Mouse (Mus musculus) liver, postnatal 0 days (tissue): ENCODE measurements at regions not wholly inside any gene's neighbourhood (a gene's known extent, or its start where the extent isn't known, plus 50 kb on each side); places are given as distances from the start of the nearest gene placed in this dataset.

Experiments used
- ATAC-seq: fragments of 200-750 bp; cut with Nextera tagmentation; 2 replicates; pipeline ENCODE4 v1.8.0; 2017; ENCODE audit warnings: mild to moderate bottlenecking, moderate library complexity
- DNase-seq: peaks from one replicate; pipeline ENCODE4 v3.0.0-alpha.2; 2016
- H3K27ac ChIP-seq: fragments of 300-500 bp; sonication (generic); 2 replicates; pipeline ENCODE4 v1.5.1; 2014; ENCODE audit warnings: antibody characterized with exemption, moderate library complexity, mild to moderate bottlenecking, low read depth
- H3K27me3 ChIP-seq: fragments of 300-500 bp; sonication (generic); 2 replicates; pipeline ENCODE4 v1.6.1; 2014; ENCODE audit warnings: low read length, control low read depth, mixed read lengths; ENCODE audit not compliant: insufficient read depth
- H3K36me3 ChIP-seq: fragments of 300-500 bp; sonication (generic); replicated peaks from 2 replicates; pipeline ENCODE4 v1.6.1; 2014; ENCODE audit warnings: mild to moderate bottlenecking, control low read depth, low read length, moderate library complexity, mixed read lengths; ENCODE audit not compliant: insufficient read depth
- H3K4me1 ChIP-seq: fragments of 300-500 bp; sonication (generic); 2 replicates; pipeline ENCODE4 v1.6.1; 2014; ENCODE audit warnings: antibody characterized with exemption, mild to moderate bottlenecking, control low read depth; ENCODE audit not compliant: insufficient read depth
- H3K4me2 ChIP-seq: fragments of 300-500 bp; sonication (generic); 2 replicates; pipeline ENCODE4 v1.6.1; 2014; ENCODE audit warnings: low read depth, mild to moderate bottlenecking, low read length, moderate library complexity, mixed read lengths
- H3K4me3 ChIP-seq: fragments of 300-500 bp; sonication (generic); 2 replicates; pipeline ENCODE4 v1.5.1; 2014; ENCODE audit warnings: low read depth, low read length
- H3K9ac ChIP-seq: fragments of 300-500 bp; sonication (generic); replicated peaks from 2 replicates; pipeline ENCODE4 v1.6.1; 2014; ENCODE audit warnings: mild to moderate bottlenecking, moderate library complexity
- H3K9me3 ChIP-seq: fragments of 300-500 bp; sonication (generic); 2 replicates; pipeline ENCODE4 v1.6.1; 2016; ENCODE audit warnings: mild to moderate bottlenecking, control low read depth, low read length, mixed read lengths
- CTCF ChIP-seq: sonication (generic); IDR thresholded peaks from 2 replicates; pipeline ENCODE4 v1.5.1; 2016; ENCODE audit warnings: antibody characterized with exemption, low read depth
- EP300 ChIP-seq: IDR thresholded peaks from 2 replicates; pipeline ENCODE4 v1.6.1; 2016; ENCODE audit warnings: antibody characterized with exemption, low read depth, mild to moderate bottlenecking
- WGBS: fragments of 180-500 bp; shearing (Covaris S2); extraction: QIAGEN DNeasy Blood & Tissue Kit; methylation state at CpG from one replicate; pipeline ENCODE4 v1.1.7; 2014; ENCODE audit not compliant: insufficient replicate concordance; 5-methylcytosine and 5-hydroxymethylcytosine counted together

- no peaks in the 10 kb centered on the region for H3K4me1 ChIP-seq
- H3K9me3 ChIP-seq = no peaks in the 10 kb centered on the region
- DNase-seq (no peak), ATAC-seq (no peak)
- WGBS = 31% methylated on average over 3 of the region's 3 CpGs
- no peak overlapping the region for H3K4me2 ChIP-seq
- H3K27ac ChIP-seq = no peak overlapping the region
- no peaks in the 10 kb centered on the region for H3K36me3 ChIP-seq
- H3K9ac ChIP-seq = no peak overlapping the region
- TF ChIP-seq CTCF = no peak
- no peak for TF ChIP-seq EP300
- no peak overlapping the region for H3K4me3 ChIP-seq
- H3K27me3 ChIP-seq = no peaks in the 10 kb centered on the region
Measured at GRCm38 (mm10) chr1:194505826-194506225, 112.2 kb upstream of the Plxna2 start.

- H3K36me3 ChIP-seq = no peaks in the 10 kb centered on the region
- H3K4me3 ChIP-seq = no peak overlapping the region
- no peaks in the 10 kb centered on the region for H3K4me1 ChIP-seq
- no peak overlapping the region for H3K4me2 ChIP-seq
- no peak overlapping the region for H3K9ac ChIP-seq
- ATAC-seq = no peak
- no peaks in the 10 kb centered on the region for H3K27me3 ChIP-seq
- TF ChIP-seq CTCF (no peak), EP300 (no peak)
- H3K9me3 ChIP-seq = no peaks in the 10 kb centered on the region
- DNase-seq = no peak
- H3K27ac ChIP-seq = no peak overlapping the region
Measured at GRCm38 (mm10) chr1:194504207-194504606, 113.8 kb upstream of the Plxna2 start.

- TF ChIP-seq EP300 = no peak
Measured at GRCm38 (mm10) chr1:194503517-194503916, 114.5 kb upstream of the Plxna2 start.

GRCm38 (mm10) chr1:194496424-194496823 is 121.6 kb upstream of the Plxna2 start:
- DNase-seq (no peak), ATAC-seq (no peak)
- no peak overlapping the region for H3K27ac ChIP-seq
- H3K36me3 ChIP-seq = no peaks in the 10 kb centered on the region
- H3K4me1 ChIP-seq = no peaks in the 10 kb centered on the region
- H3K9me3 ChIP-seq = no peaks in the 10 kb centered on the region
- TF ChIP-seq EP300 (no peak), CTCF (no peak)
- no peak overlapping the region for H3K4me3 ChIP-seq
- H3K4me2 ChIP-seq = no peak overlapping the region
- no peak overlapping the region for H3K9ac ChIP-seq
- H3K27me3 ChIP-seq = no peaks in the 10 kb centered on the region
- 69% methylated on average over 2 of the region's 2 CpGs for WGBS

More at GRCm38 (mm10) chr1:194503517-194503916, 114.5 kb upstream of the Plxna2 start:
- H3K4me1 ChIP-seq = no peaks in the 10 kb centered on the region
- H3K4me2 ChIP-seq = no peak overlapping the region
- no peak overlapping the region for H3K4me3 ChIP-seq
- H3K27me3 ChIP-seq = no peaks in the 10 kb centered on the region
- no peak overlapping the region for H3K27ac ChIP-seq
- no peaks in the 10 kb centered on the region for H3K9me3 ChIP-seq
- no peaks in the 10 kb centered on the region for H3K36me3 ChIP-seq
- no peak for ATAC-seq
- no peak overlapping the region for H3K9ac ChIP-seq
- no peak for DNase-seq
- 57% methylated on average over 3 of the region's 3 CpGs for WGBS

GRCm38 (mm10) chr1:194491111-194491510 is 126.9 kb upstream of the Plxna2 start:
- ATAC-seq (no peak), DNase-seq (no peak)
- no peak overlapping the region for H3K27ac ChIP-seq
- H3K36me3 ChIP-seq = no peaks in the 10 kb centered on the region
- H3K4me3 ChIP-seq = no peak overlapping the region
- TF ChIP-seq EP300 (no peak), CTCF (no peak)
- no peak overlapping the region for H3K9ac ChIP-seq
- H3K4me1 ChIP-seq = no peaks in the 10 kb centered on the region
- no peak overlapping the region for H3K4me2 ChIP-seq
- no peaks in the 10 kb centered on the region for H3K9me3 ChIP-seq
- no peaks in the 10 kb centered on the region for H3K27me3 ChIP-seq

GRCm38 (mm10) chr1:194488126-194488525 is 129.9 kb upstream of the Plxna2 start:
- no peak for DNase-seq
- TF ChIP-seq CTCF = no peak
- no peak for TF ChIP-seq EP300
- ATAC-seq = no peak

GRCm38 (mm10) chr1:194482717-194483059 is 135.3 kb upstream of the Plxna2 start:
- DNase-seq (no peak), ATAC-seq (peak; percentile 83)
- Histone ChIP-seq H3K4me2 (peak overlapping the region; percentile 26; the same call in 1 of the 2 replicates), H3K4me1 (peaks cover 5% of the 10 kb centered on the region; the same call in 1 of the 2 replicates), H3K9ac (no peak overlapping the region; the same call in 1 of the 2 replicates), H3K27ac (peak overlapping the region; percentile 62), H3K4me3 (no peak overlapping the region), H3K27me3 (no peaks in the 10 kb centered on the region), H3K36me3 (no peaks in the 10 kb centered on the region), H3K9me3 (no peaks in the 10 kb centered on the region)
- TF ChIP-seq EP300 (no peak), CTCF (no peak)

More at GRCm38 (mm10) chr1:194488126-194488525, 129.9 kb upstream of the Plxna2 start:
- Histone ChIP-seq H3K36me3 (no peaks in the 10 kb centered on the region), H3K27me3 (no peaks in the 10 kb centered on the region), H3K4me2 (no peak overlapping the region), H3K9me3 (no peaks in the 10 kb centered on the region), H3K27ac (no peak overlapping the region), H3K4me1 (no peaks in the 10 kb centered on the region), H3K4me3 (no peak overlapping the region), H3K9ac (no peak overlapping the region)
